Mouse (Mus musculus): Measurements from ENCODE around the gene Bnc2. TPM values are rescaled to one million over a fixed set of nuclear protein-coding genes. Genes with fewer than 3 reads are reported as not detected.

Gene Bnc2
- polyA plus RNA-seq, 1 experiment from 2014 or later, result 1.7 TPM

- no peak overlapping the region for H3K4me3 ChIP-seq
- H3K36me3 ChIP-seq, result no peaks in the 10 kb centered on the region
- ATAC-seq (ENCODE audit: extremely low read depth, insufficient number of reproducible peaks, low FRiP score, low TSS enrichment), result no peak
- WGBS, result 63% methylated on average over 12 of the region's 12 CpGs
- no peak overlapping the region for H3K9ac ChIP-seq
- no peak overlapping the region for H3K27ac ChIP-seq (replicated peaks)
- peaks cover 42% of the 10 kb centered on the region for H3K27me3 ChIP-seq (replicated peaks)
- H3K4me1 ChIP-seq, result peaks cover 2% of the 10 kb centered on the region; the same call in 1 of the 2 replicates
- no peak overlapping the region for H3K4me2 ChIP-seq
- no peaks in the 10 kb centered on the region for H3K9me3 ChIP-seq
These were observed 6.0 kb downstream of the Bnc2 start for GRCm38 (mm10) chr4:84668949-84669605.

DNA sequence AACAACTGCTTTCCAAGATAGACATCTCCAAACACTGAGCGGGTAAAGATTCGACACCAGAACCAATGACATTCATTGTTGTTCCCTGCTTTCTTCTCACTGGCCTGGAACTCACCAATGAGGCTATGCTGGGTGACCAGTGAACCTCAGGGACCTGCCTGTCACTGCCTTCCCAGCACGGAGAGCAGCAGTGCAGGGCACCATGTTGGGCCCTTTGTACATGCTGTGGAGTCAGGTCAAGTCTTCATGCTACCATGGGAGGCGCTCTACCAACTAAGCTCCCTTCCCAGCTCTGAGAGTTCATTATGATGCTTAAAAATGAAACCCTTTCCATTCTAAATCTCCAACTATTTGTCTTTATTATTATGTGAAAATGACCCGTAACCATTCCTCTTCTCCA lies 6.8 kb downstream of the Bnc2 start:
- no peak overlapping the region for H3K4me3 ChIP-seq
- no peaks in the 10 kb centered on the region for H3K9me3 ChIP-seq
- 78% methylated on average over 5 of the region's 5 CpGs for WGBS
- peaks cover 33% of the 10 kb centered on the region for H3K27me3 ChIP-seq (replicated peaks)
- no peak overlapping the region for H3K27ac ChIP-seq (replicated peaks)
- H3K4me1 ChIP-seq, result no peaks in the 10 kb centered on the region
- ATAC-seq (ENCODE audit: extremely low read depth, insufficient number of reproducible peaks, low FRiP score, low TSS enrichment), result no peak
- H3K4me2 ChIP-seq, result no peak overlapping the region
- H3K36me3 ChIP-seq, result no peaks in the 10 kb centered on the region
- no peak overlapping the region for H3K9ac ChIP-seq

GRCm38 (mm10) chr4:84662228-84663065 lies 12.6 kb downstream of the Bnc2 start:
- 78% methylated on average over 5 of the region's 5 CpGs for WGBS
- no peaks in the 10 kb centered on the region for H3K4me1 ChIP-seq
- ATAC-seq (ENCODE audit: extremely low read depth, insufficient number of reproducible peaks, low FRiP score, low TSS enrichment), result no peak
- H3K4me2 ChIP-seq, result no peak overlapping the region
- H3K27me3 ChIP-seq (replicated peaks), result no peaks in the 10 kb centered on the region
- H3K27ac ChIP-seq (replicated peaks), result no peak overlapping the region
- H3K9ac ChIP-seq, result no peak overlapping the region
- H3K9me3 ChIP-seq, result no peaks in the 10 kb centered on the region
- no peaks in the 10 kb centered on the region for H3K36me3 ChIP-seq
- no peak overlapping the region for H3K4me3 ChIP-seq

- H3K4me2 ChIP-seq, result no peak overlapping the region
- no peaks in the 10 kb centered on the region for H3K36me3 ChIP-seq
- no peaks in the 10 kb centered on the region for H3K4me1 ChIP-seq
- H3K27ac ChIP-seq (replicated peaks), result no peak overlapping the region
- no peaks in the 10 kb centered on the region for H3K27me3 ChIP-seq (replicated peaks)
- no peaks in the 10 kb centered on the region for H3K9me3 ChIP-seq
- WGBS, result 52% methylated on average over 3 of the region's 3 CpGs
- H3K9ac ChIP-seq, result no peak overlapping the region
- H3K4me3 ChIP-seq, result no peak overlapping the region
- ATAC-seq (ENCODE audit: extremely low read depth, insufficient number of reproducible peaks, low FRiP score, low TSS enrichment), result no peak
These were observed 13.7 kb downstream of the Bnc2 start for GRCm38 (mm10) chr4:84661341-84661740.

DNA sequence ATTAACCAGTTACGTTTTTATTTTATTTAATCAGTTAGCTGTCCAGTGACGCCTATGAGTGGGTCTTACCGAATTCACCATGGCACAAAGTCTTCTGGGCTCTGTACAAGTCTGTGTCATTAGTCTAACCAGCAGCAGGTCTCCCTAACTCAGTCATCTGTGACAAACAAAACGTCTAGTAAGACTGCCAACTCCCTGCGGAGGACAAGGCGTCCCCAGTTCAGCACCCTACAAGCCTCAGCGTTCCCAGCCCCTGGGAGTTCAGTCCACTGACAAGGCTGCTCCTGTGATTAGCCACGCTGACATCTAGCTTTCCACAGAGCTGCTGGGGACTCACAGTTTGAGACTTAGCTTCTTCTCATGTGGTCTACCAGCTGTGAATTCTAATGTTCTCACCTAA lies 23.3 kb downstream of the Bnc2 start:
- Histone ChIP-seq H3K9ac (no peak overlapping the region), H3K4me2 (no peak overlapping the region), H3K4me1 (no peaks in the 10 kb centered on the region), H3K9me3 (no peaks in the 10 kb centered on the region), H3K36me3 (no peaks in the 10 kb centered on the region), H3K27me3 (replicated peaks) (no peaks in the 10 kb centered on the region), H3K4me3 (no peak overlapping the region), H3K27ac (replicated peaks) (no peak overlapping the region)
- WGBS, result 52% methylated on average over 8 of the region's 8 CpGs
- no peak for ATAC-seq (ENCODE audit: extremely low read depth, insufficient number of reproducible peaks, low FRiP score, low TSS enrichment)

DNA sequence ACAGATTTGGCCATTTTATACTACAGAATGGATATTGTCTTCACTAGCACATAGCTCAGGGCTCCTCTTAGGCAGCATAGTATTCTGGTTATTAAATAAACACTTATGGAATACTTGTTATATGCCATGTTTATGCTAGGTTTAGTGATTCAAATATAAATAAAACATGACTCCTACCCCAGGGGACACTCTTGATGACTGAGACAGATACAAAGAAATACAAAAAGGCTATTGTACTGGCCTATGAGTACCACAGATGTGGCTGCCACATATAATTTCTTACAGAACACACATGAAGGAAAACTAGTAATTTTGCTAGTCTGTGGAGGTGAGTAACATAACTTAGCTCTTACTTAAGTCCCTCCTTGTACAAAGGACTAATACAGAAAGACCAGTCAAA lies 28.5 kb downstream of the Bnc2 start:
- no peaks in the 10 kb centered on the region for H3K4me1 ChIP-seq
- no peak for ATAC-seq (ENCODE audit: extremely low read depth, insufficient number of reproducible peaks, low FRiP score, low TSS enrichment)
- H3K4me3 ChIP-seq, result no peak overlapping the region
- no peaks in the 10 kb centered on the region for H3K36me3 ChIP-seq
- H3K9ac ChIP-seq, result no peak overlapping the region
- H3K4me2 ChIP-seq, result no peak overlapping the region
- H3K27me3 ChIP-seq (replicated peaks), result no peaks in the 10 kb centered on the region
- no peaks in the 10 kb centered on the region for H3K9me3 ChIP-seq
- H3K27ac ChIP-seq (replicated peaks), result no peak overlapping the region

DNA sequence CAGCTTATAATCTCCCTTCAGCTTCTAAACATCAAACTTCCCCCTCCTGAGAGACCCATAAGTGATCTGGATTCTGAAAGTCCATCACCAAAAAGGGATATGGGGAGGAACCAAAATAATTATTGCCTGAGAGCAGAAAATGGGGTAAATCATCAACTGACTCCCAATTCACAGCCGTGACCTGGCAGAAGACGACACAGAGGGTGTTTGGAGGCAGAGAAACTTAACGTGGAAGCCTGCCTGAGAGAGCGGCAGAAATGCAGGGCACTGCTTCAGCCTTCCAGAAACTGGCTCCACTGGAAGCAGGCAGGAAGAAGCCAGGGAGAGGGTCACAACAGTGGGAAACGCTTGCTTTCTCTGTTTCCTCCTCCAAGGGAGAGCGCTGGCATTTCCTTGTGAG lies 35.9 kb downstream of the Bnc2 start:
- no peak overlapping the region for H3K4me3 ChIP-seq
- no peak overlapping the region for H3K9ac ChIP-seq
- H3K4me1 ChIP-seq, result peaks cover 11% of the 10 kb centered on the region
- no peak for ATAC-seq (ENCODE audit: extremely low read depth, insufficient number of reproducible peaks, low FRiP score, low TSS enrichment)
- no peaks in the 10 kb centered on the region for H3K9me3 ChIP-seq
- WGBS, result 58% methylated on average over 6 of the region's 6 CpGs
- H3K27ac ChIP-seq (replicated peaks), result no peak overlapping the region
- no peaks in the 10 kb centered on the region for H3K36me3 ChIP-seq
- H3K27me3 ChIP-seq (replicated peaks), result no peaks in the 10 kb centered on the region
- no peak overlapping the region for H3K4me2 ChIP-seq

GRCm38 (mm10) chr4:84637641-84638040 lies 37.4 kb downstream of the Bnc2 start:
- H3K4me2 ChIP-seq, result peak overlapping the region; percentile 64
- 2% methylated on average over 10 of the region's 10 CpGs for WGBS
- peak overlapping the region; percentile 38 for H3K4me3 ChIP-seq
- H3K36me3 ChIP-seq, result no peaks in the 10 kb centered on the region
- no peaks in the 10 kb centered on the region for H3K9me3 ChIP-seq
- peak; percentile 42; the same call in 1 of the 2 replicates for ATAC-seq (ENCODE audit: extremely low read depth, insufficient number of reproducible peaks, low FRiP score, low TSS enrichment)
- peak overlapping the region; percentile 62 for H3K9ac ChIP-seq
- H3K27me3 ChIP-seq (replicated peaks), result no peaks in the 10 kb centered on the region
- H3K27ac ChIP-seq (replicated peaks), result peak overlapping the region; percentile 59
- H3K4me1 ChIP-seq, result peaks cover 11% of the 10 kb centered on the region

DNA sequence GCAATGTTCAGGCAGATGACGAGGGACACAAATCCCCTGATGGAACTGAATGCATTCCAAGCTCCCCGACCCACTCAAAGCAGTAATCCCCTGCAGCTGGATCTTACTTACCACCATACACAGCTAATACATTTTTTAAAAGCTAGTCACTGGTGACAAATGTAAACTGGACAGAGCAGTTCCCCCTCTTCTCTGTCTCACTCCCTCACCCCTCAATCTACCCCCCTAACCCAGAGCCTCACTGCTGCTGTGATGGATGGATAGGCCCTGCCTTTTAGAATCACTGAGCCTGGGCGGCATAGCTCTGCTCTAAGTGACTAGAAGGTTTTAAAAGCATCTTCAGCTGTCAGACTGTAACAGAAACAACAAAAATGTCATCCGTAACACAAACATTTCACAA lies 40.3 kb downstream of the Bnc2 start:
- no peaks in the 10 kb centered on the region for H3K9me3 ChIP-seq
- no peak for ATAC-seq (ENCODE audit: extremely low read depth, insufficient number of reproducible peaks, low FRiP score, low TSS enrichment)
- no peaks in the 10 kb centered on the region for H3K27me3 ChIP-seq (replicated peaks)
- H3K36me3 ChIP-seq, result no peaks in the 10 kb centered on the region
- no peak overlapping the region for H3K9ac ChIP-seq
- H3K27ac ChIP-seq (replicated peaks), result no peak overlapping the region
- H3K4me2 ChIP-seq, result no peak overlapping the region
- 52% methylated on average over 4 of the region's 4 CpGs for WGBS
- peaks cover 11% of the 10 kb centered on the region for H3K4me1 ChIP-seq
- H3K4me3 ChIP-seq, result no peak overlapping the region

DNA sequence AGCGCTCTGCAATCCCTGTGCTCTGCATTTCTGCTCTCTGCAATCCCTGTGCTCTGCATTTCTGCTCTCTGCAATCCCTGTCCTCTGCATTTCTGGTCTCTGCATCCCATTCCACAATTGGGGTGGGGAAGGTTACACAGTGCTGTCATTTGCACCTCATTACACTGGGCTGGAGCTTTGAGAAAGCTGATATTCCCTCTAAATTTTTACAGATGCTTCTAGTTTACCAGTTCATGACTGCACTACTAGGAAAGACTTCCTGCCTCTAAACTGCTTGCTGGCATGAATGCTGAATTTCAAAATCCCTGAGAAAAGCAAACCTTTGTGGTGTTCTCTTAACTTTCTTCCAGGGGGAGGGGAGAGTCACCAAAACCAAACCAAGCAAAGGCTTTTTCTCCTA lies 41.1 kb downstream of the Bnc2 start:
- Histone ChIP-seq H3K4me3 (no peak overlapping the region), H3K27ac (replicated peaks) (0 out of 2 replicates have a peak overlapping the region, but pooled peaks have one; percentile 4), H3K36me3 (no peaks in the 10 kb centered on the region), H3K4me1 (peaks cover 11% of the 10 kb centered on the region), H3K9ac (no peak overlapping the region), H3K27me3 (replicated peaks) (no peaks in the 10 kb centered on the region), H3K9me3 (no peaks in the 10 kb centered on the region), H3K4me2 (no peak overlapping the region)
- 71% methylated on average over 1 of the region's 1 CpGs for WGBS
- no peak for ATAC-seq (ENCODE audit: extremely low read depth, insufficient number of reproducible peaks, low FRiP score, low TSS enrichment)

GRCm38 (mm10) chr4:84632832-84633789 lies 42.0 kb downstream of the Bnc2 start:
- H3K9me3 ChIP-seq, result no peaks in the 10 kb centered on the region
- H3K4me3 ChIP-seq, result no peak overlapping the region
- H3K4me2 ChIP-seq, result no peak overlapping the region
- no peaks in the 10 kb centered on the region for H3K36me3 ChIP-seq
- H3K4me1 ChIP-seq, result peaks cover 11% of the 10 kb centered on the region
- WGBS, result 62% methylated on average over 12 of the region's 12 CpGs
- H3K27me3 ChIP-seq (replicated peaks), result no peaks in the 10 kb centered on the region
- no peak overlapping the region for H3K9ac ChIP-seq
- no peak for ATAC-seq (ENCODE audit: extremely low read depth, insufficient number of reproducible peaks, low FRiP score, low TSS enrichment)
- H3K27ac ChIP-seq (replicated peaks), result no peak overlapping the region

All from heart, embryonic 13.5 days (tissue).